Mouse (Mus musculus) lung, adult 2 months (tissue): ENCODE measurements around the gene Clps.
A peak's percentile ranks its signal among the peaks of the same experiment; 100 is the strongest.

Source experiments
- CTCF ChIP-seq: fragments of 200-500 bp; IDR thresholded peaks from 2 replicates; pipeline ENCODE4 v1.5.1; 2011; ENCODE audit warnings: mild to moderate bottlenecking, low read length, control low read depth; ENCODE audit not compliant: insufficient read depth
- POLR2A ChIP-seq: fragments of 200-500 bp; IDR thresholded peaks from 2 replicates; pipeline ENCODE4 v1.6.1; 2011; ENCODE audit warnings: low read depth, mild to moderate bottlenecking, control low read depth, low read length, borderline replicate concordance; ENCODE audit errors: extremely low read depth

DNA sequence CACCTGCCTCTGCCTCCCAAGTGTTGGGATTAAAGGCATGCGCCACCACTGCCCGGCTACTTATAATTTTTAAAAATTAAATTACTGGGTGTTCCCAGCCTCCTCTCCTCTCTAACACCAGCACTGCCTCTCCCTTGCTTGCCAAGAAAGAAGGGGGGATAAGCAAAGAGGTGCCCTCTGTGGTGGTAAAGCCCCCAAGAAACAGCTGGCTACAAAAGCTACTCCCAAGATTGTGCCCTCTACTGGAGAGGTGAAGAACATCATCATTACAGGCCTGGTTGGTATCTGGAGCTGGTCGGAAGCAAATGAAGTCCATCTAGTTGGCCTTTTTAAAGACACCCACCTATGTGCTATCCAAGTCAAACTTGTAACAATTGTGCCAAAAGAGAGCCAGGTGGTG, 40.7 kb downstream of the Clps start:
- TF ChIP-seq POLR2A (no peak), CTCF (peak; percentile 23; the same call in 1 of the 2 replicates)
